Mouse (Mus musculus): ENCODE data around the gene Ptges2. TPM values are rescaled to one million over a fixed set of nuclear protein-coding genes. Genes with fewer than 3 reads are reported as not detected.

The Ptges2 gene
- total and polyA plus RNA-seq, 3 experiments, result 17.1 to 21.3 (median 20.3) TPM

DNA sequence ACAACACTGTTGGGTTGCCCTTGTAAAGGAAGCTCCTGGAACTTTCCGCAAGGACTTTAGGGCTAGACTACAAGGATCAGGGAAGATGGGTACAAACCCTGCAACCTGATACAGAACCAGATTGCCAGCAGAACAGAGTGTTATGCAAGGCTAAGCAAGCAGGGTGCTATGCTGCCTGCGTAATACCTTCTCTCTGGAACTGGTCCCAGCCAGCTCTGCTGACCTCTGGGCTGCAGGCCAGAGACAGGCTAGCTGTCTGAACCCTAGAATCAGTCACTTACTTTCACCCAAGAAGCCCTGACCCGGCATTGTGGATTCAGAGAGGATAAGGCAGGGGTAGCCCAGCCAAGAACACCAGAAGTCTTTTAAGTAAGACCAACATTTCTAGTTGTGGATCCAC is 23.7 kb downstream of the Ptges2 start:
- in situ Hi-C loops (cut with MboI; ENCODE audit: low pct_ligation_motif_present, low pct_unique_long_range_greater_than_20kb, low sequenced_read_pairs) (loop anchor here (5.0 kb wide), 1 partner anchor 33 kb away; the partner anchor contains the start of genes Naif1 and Slc25a25), dilution Hi-C loops (cut with MboI; ENCODE audit: extremely low pct_ligation_motif_present, extremely low pct_unique_long_range_greater_than_20kb, low sequenced_read_pairs) (no loop called here)
- Histone ChIP-seq H3K27me3 (replicated peaks) (no peaks in the 10 kb centered on the region), H3K4me2 (ENCODE audit: insufficient read depth, low read depth, poor library complexity, severe bottlenecking) (no peak overlapping the region), H3K4me3 (replicated peaks in 1 of 3; ENCODE audit: low read depth in 2 of 3, low read length in 2 of 3, poor library complexity in 1 of 3) (no peak overlapping the region), H3K27ac (ENCODE audit: insufficient read depth, low read depth) (no peak overlapping the region), H3K9ac (ENCODE audit: insufficient read depth, low read depth) (no peak overlapping the region), H3K9me3 (replicated peaks; ENCODE audit: low read length) (no peaks in the 10 kb centered on the region), H3K4me1 (ENCODE audit: control insufficient read depth in 1 of 2, insufficient read depth in 2 of 2) (peaks cover 8 to 32% of the 10 kb centered on the region in 2 experiments), H3K79me2 (replicated peaks; ENCODE audit: control insufficient read depth, extremely low read depth, insufficient read depth, poor library complexity, severe bottlenecking) (no peaks in the 10 kb centered on the region), H3K36me3 (replicated peaks in 1 of 2; ENCODE audit: control insufficient read depth in 1 of 2, insufficient read depth in 1 of 2, low read length in 1 of 2) (peaks cover 56 to 69% of the 10 kb centered on the region in 2 experiments)
- no peak for DNase-seq (ENCODE audit: extremely low read depth)
- TF ChIP-seq ELF1 (IDR thresholded peaks at IDR 0.05; ENCODE audit: low read depth, low read length) (no peak), SIN3A (IDR thresholded peaks at IDR 0.05; ENCODE audit: low read length) (no peak), ZMIZ1 (IDR thresholded peaks at IDR 0.05; ENCODE audit: low read depth, low read length) (no peak), USF2 (conservative IDR thresholded peaks at IDR 0.05; ENCODE audit: low read depth, low read length) (no peak), CHD2 (IDR thresholded peaks at IDR 0.05; ENCODE audit: low read length) (no peak), MAZ (IDR thresholded peaks at IDR 0.05; ENCODE audit: low read depth, low read length) (no peak), HCFC1 (IDR thresholded peaks at IDR 0.05; ENCODE audit: low read depth, low read length) (no peak), RCOR1 (conservative IDR thresholded peaks at IDR 0.05; ENCODE audit: low read depth, low read length) (no peak), MAX (IDR thresholded peaks at IDR 0.05; ENCODE audit: low read length) (no peak), CTCF (conservative IDR thresholded peaks at IDR 0.05 in 1 of 2, IDR thresholded peaks at IDR 0.05 in 1 of 2; ENCODE audit: low read depth in 2 of 2, low read length in 2 of 2) (no peak), TBP (conservative IDR thresholded peaks at IDR 0.05; ENCODE audit: low read depth, low read length) (no peak), ETS1 (conservative IDR thresholded peaks at IDR 0.05; ENCODE audit: low read depth, low read length) (no peak), MXI1 (IDR thresholded peaks at IDR 0.05; ENCODE audit: low read depth, low read length) (no peak), ZNF384 (IDR thresholded peaks at IDR 0.05; ENCODE audit: low read depth, low read length) (no peak), USF1 (IDR thresholded peaks at IDR 0.05; ENCODE audit: low read depth, low read length) (no peak), MYC (IDR thresholded peaks at IDR 0.05; ENCODE audit: low read depth, low read length) (no peak), PAX5 (IDR thresholded peaks at IDR 0.05; ENCODE audit: low read length) (no peak)

DNA sequence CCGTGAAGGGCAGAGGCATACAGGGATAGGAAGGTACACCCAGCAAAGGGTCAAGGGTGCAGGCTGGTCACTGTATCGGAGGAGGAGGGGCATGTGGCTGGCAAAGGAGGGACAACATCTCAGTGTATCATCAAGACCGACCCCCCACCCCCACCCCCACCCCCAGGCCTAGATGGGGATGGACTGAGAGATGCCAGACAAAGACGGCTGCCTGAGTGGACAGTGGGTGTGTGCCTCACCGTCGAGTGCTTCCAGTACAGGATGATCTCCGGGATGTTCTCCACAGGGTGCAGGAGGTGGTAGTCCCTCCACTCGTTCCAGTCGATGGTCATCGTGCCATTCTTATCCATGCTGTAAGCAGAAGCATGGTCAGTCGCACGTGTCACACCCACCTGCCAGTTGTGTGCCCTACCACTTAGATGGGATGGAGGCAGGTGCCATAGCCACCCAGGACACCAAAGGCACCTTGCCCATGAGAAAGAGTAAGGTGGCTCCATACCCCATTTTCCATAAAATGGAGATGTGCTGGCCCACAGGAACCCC is 24.4 kb downstream of the Ptges2 start:
- no peaks in the 10 kb centered on the region for H3K9me3 ChIP-seq (replicated peaks; ENCODE audit: low read length)
- TF ChIP-seq MAX (IDR thresholded peaks at IDR 0.05; ENCODE audit: low read length) (no peak), USF2 (conservative IDR thresholded peaks at IDR 0.05; ENCODE audit: low read depth, low read length) (no peak), RAD21 (IDR thresholded peaks at IDR 0.05; ENCODE audit: low read depth, low read length) (no peak), ZKSCAN1 (IDR thresholded peaks at IDR 0.05; ENCODE audit: borderline replicate concordance, low read depth, low read length) (no peak), ZC3H11A (IDR thresholded peaks at IDR 0.05; ENCODE audit: low read depth, low read length) (no peak), POLR2AphosphoS2 (IDR thresholded peaks at IDR 0.05; ENCODE audit: low read depth, low read length) (no peak), E2F4 (IDR thresholded peaks at IDR 0.05; ENCODE audit: insufficient replicate concordance, low read depth, low read length) (no peak), SMC3 (IDR thresholded peaks at IDR 0.05; ENCODE audit: low read depth, low read length) (no peak)
- DNase-seq (ENCODE audit: extremely low read depth), result no peak
- no peaks in the 10 kb centered on the region for H3K27me3 ChIP-seq (replicated peaks)
- H3K4me1 ChIP-seq (ENCODE audit: control insufficient read depth in 1 of 2, insufficient read depth in 2 of 2), result peaks cover 8 to 35% of the 10 kb centered on the region in 2 experiments
- no peak overlapping the region for H3K9ac ChIP-seq (ENCODE audit: insufficient read depth, low read depth)
- H3K4me3 ChIP-seq (replicated peaks in 1 of 3; ENCODE audit: low read depth in 2 of 3, low read length in 2 of 3, poor library complexity in 1 of 3), result no peak overlapping the region
- H3K36me3 ChIP-seq (replicated peaks in 1 of 2; ENCODE audit: control insufficient read depth in 1 of 2, insufficient read depth in 1 of 2, low read length in 1 of 2), result peaks cover 54 to 62% of the 10 kb centered on the region in 2 experiments
- no peaks in the 10 kb centered on the region for H3K79me2 ChIP-seq (replicated peaks; ENCODE audit: control insufficient read depth, extremely low read depth, insufficient read depth, poor library complexity, severe bottlenecking)
- no peak overlapping the region for H3K27ac ChIP-seq (ENCODE audit: insufficient read depth, low read depth)
- dilution Hi-C loops (cut with MboI; ENCODE audit: extremely low pct_ligation_motif_present, extremely low pct_unique_long_range_greater_than_20kb, low sequenced_read_pairs) (no loop called here), in situ Hi-C loops (cut with MboI; ENCODE audit: low pct_ligation_motif_present, low pct_unique_long_range_greater_than_20kb, low sequenced_read_pairs) (no loop called here)
- no peak overlapping the region for H3K4me2 ChIP-seq (ENCODE audit: insufficient read depth, low read depth, poor library complexity, severe bottlenecking)
